Mouse (Mus musculus): ENCODE results near the gene Cabin1.
A peak's percentile ranks its signal among the peaks of the same experiment; 100 is the strongest.

Cabin1 gene

DNA sequence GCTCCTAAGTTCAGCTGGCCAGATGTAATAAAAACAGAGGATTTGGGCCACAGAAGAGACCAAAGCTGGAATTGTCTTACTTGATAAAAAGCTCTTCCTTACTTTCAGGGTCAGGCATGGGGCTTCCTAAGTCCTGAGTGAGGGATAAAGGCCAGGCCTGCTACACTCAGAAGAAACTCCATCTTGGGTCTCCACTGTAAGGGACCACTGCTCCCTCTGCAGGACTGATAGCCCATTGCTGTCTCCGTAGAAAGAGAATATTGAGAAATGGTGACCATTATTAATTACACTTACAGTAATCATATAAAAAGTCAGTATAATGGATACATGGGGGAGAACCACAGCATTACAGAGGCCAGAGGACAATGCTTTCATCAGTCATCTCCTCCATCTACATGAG, 60.6 kb downstream of the Cabin1 start:
- DNase-seq (ENCODE audit: low spot score in 2 of 2), result no peak

DNA sequence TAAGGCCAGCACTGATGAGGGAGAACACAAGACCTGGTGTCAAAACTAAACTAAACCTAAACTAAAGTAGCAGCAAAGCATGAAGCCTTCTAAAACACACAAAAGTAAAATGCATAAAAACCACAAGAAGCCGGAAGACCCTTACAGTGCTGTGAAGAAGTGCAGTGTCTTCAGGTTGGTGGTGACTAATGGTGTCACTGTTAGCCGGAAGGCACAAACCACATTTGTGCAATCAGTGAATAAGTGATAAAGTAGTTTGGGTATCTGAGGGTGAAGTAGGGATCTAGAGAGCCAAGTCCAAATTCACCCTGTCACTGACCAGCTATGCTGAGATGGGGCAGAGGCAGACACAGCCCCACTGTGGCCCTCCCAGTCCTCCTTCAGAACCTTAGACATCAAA, 61.6 kb downstream of the Cabin1 start:
- DNase-seq (ENCODE audit: low spot score in 2 of 2), result no peak

DNA sequence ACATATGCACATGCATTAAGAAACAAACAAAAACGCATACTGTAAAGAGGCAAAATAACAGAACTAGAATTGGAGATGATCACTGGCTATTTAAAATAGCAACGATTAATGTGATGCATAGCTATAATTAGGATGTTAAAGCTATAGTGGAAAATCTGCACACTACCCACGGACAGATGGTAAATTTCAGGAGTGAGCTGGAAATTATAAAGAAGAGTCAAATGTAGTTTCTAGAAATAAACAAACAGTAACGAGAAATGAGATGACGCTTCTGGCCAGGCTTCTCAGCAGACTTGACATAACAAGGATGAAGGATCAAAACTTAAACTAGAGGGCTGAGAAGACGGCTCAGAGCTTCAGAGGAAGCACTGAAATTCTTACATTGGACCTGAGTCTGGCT, 62.9 kb downstream of the Cabin1 start:
- no peak for DNase-seq (ENCODE audit: low spot score in 2 of 2)

DNA sequence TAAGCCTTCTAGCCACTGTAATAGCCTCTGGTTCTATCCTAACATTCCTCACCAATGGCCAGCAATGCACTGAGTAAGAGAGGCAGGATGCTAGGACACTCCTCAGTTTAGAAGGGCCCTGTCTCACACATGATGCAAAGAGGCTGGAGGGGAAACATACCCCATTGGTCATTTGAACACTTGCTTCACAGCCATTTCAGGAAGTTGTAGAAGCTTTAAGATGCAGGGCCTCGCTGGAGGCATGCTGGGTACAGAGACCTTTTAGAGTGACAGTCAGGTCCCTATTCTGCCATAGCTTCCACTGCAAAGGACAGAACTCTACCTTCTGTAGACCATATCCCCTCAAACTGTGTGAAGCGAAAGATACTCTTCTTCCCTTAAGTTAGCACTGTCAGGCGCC, 66.4 kb downstream of the Cabin1 start:
- no peak for DNase-seq (ENCODE audit: low spot score in 2 of 2)

DNA sequence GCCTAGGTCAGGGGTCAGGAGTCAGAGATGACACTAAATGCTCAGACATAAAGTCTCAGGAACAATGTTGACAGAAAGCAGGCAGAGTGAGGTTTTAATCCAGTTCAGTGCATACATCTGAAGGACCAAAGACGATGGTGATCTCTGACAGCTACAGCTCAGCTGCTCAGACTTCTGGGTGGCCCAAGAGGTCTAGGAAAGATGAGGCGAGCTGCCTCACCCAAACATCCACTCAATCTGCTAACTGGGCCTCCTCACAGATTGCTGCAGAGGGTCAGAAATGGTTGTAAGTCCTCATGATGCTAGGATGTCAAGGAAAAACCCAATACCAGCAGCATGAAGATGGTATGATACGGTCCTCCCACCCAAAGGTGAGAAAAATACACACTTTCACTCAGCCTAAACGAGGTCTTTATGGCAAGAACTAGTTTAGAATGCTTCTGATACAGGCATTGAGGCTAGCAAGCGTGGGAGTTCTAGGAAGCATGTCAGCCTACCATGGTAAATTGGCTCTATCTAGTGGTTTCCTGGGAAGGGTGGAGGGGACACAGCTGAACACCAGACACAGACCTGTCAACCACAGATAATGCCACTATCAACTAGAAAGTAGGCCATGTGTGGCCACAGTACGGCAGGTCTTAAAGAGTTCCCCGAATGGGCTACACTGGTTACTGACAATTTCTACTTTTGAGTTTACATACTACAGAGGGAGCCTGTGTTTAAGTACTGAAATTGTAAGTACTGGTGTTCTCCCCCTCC, 67.4 kb downstream of the Cabin1 start:
- no peak for DNase-seq (ENCODE audit: low spot score in 2 of 2)

DNA sequence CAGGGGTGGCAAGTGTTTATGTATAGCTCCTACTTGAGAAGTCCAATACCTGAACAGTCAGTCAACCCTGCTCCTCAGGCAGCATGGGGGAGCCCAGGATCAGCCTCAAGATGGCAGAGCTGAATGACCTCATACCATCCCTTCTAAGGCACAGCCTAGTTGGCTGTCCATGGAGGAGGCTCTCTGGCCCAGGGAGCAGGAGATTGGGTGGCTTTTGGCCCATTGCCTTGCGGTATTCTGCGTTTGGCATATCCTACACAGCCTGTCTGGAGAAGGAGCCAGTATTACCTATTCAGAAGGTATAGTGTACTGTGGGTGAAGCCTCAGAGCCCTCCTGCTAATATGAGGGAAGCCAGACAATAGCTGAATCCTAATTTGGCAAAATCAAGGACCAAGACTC, 68.6 kb downstream of the Cabin1 start:
- no peak for DNase-seq (ENCODE audit: low spot score in 2 of 2)

DNA sequence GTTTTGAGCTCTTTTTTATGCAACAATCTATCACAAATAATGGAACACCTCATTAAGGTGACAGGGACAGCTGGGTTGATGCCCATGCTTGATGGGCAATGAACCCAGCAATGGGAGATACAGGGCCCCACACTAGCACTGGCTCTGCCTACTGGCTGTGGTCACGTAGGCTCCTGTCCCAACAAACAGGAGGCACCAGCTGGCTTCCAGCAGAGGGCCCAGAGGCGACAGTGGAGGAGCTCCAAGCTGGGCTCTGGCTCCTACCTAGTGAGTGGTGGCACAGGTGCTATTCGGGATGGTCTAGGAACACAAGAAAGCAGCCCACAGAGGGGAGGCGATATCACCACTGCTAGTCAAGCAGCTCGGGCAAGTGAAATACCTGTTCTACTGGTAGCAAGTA, 69.1 kb downstream of the Cabin1 start:
- no peak for DNase-seq (ENCODE audit: low spot score in 2 of 2)

DNA sequence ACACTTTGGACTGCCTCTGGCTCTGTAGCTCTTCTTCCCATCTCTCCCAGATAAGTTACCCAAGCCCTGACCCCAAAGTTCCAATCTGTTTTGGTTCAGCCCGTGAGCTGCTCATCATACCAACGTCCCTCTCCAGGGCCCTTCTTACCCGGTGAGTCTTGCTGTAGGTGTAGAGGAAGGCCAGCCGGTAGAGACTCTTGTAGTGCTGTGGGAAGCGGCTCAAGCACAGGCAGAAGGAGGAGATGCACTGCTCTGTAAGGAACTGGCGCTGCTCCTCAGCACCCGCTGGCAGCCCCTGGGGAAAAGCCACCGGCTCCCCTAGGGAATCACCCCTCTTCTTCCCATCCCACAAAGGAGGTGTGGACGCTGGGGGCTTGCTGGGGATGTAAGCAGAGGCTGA, 69.6 kb downstream of the Cabin1 start:
- DNase-seq (ENCODE audit: low spot score in 2 of 2), result no peak

DNA sequence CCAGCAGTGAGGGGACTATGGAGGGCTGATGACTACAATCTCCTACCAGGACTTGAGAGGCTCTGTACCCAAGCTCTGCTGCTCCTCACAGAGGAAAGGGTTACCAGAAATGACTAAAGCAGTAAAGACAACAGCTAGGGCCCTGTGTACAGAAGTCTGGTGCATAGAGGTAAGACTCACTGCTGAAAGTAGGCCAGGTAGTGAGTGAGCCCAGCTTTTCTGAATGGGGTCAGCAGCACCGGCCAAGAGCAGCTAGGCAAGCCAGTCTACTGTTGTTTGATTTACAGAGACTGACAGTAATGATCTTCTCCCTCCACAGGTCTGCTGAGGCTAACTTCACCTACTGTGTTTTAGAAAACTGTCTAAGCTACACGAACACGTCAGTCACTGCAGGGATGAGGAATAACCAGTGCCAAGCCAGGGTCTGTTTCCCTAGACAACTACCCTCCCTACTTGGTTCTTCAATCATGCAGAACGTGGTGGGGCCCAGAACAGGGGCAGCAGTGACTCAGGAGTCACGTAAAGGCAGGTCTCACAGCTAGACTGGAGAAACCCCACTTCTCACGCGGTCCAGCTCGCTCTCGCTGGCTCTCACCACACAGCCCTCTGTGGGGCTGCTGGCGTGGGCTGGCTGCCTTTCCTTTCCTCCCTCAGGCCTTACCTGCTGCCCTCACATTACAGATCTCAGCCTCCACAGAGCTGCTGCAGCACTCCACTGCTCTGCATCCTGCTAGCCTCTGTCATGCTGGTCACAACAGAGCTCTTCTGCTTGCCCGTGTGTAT, 70.5 kb downstream of the Cabin1 start:
- DNase-seq (ENCODE audit: low spot score in 2 of 2), result no peak

DNA sequence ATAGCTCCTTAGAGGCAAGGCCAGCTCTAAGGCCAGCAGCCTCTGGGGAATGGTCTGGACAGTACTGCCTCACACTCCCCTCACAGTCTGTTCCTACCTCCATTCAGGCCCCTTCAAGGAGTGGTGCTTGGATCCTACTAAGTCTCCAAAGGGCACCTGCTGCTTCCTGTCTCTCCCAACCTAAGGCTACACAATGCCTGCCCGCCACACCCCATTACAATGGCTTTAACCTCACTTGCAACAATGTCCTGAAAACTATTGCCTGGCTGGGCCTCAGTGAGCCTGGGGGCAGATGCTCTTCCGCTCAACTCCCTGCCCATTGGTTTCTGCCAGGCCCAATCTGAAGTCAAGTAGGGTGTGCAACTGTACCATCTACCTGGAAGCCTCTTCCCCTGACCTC, 75.5 kb downstream of the Cabin1 start:
- DNase-seq (ENCODE audit: low spot score in 2 of 2), result no peak

DNA sequence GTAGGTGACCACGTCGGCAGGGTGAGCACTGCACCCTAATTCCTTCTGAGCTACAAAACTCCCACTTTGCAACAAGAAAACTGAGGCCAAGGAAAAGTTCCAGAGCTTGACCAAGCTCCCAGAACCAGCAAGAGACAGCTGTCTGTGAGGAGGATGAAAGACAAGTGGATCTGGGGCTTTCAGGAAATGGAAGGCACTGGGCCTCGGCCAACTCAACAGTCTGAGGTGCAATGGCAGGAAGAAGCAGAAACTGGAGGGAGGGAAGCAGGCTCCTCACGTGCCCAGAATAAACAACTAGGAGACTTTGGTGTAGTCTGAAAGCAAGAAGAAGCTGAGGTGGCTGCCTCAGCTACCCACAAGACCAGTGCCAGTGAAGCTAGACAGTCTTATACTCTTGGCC, 77.4 kb downstream of the Cabin1 start:
- no peak for DNase-seq (ENCODE audit: low spot score in 2 of 2)

DNA sequence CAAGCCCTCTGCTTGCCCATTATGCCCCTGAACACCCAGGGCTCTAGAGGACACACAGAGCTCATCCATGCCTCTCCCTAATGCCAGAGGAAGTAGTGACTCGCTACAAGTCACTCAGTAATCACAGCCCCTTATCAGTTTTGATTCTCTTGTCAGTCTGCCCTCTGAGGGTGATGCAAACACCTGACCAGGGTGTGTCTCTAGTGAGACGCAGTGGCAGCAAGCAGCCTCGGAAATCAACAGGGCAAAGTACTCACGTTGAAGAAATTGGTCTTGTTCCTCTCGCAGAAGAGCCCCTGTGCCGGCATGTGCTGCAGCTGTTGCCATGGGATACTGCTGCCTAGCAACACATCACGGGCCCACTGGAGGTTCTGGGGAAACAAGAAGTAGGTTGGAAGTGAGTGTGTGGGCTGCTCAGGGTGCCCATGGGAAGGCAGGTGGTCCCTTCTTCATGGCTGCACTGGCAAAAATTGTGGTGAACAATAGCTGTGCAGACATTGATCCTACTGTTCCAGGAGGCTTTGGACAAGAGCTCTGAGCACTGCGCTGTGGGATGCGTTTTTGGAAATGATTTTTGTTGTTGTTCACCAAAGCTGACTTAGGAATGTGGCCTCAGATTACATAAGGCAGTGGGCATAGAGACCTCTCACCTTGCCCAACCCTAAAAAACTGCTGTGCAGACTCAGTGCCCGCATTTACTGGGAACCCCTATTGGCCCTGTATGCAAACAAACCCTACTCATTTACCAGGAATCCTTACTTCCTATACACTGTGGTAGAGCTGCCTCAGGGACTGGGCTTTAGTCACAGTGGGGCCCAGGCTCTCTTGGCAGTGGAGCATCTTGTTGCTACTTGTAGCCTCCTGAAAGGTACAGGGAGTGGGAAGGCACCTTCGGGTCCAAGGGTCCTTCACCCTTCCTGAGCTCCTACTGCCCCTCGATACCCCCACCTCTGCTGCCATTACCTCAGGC, 79.8 kb downstream of the Cabin1 start:
- DNase-seq (ENCODE audit: low spot score in 2 of 2), result peak; percentile 85 to 86

DNA sequence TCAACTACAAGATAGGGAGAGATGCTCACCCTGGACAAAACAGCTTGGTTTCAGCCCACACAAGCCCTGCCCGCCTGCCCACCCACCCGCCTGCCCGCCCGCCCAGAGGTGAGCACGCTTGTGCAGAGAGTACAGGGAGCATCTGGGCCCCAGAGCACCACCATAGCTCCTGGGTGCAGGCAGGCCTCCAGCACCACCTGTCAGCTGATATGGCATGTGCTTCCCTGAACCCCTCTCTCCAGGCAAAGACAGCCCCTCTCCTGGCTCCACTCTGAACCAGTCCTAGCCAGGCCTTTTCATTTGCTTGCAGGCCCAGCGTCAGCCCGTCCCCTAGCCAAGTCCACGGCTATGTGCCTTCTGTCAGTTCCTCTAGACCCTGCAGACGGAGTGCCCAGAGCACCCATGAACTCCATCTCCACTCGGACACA, 83.6 kb downstream of the Cabin1 start:
- DNase-seq (ENCODE audit: low spot score in 2 of 2), result no peak

DNA sequence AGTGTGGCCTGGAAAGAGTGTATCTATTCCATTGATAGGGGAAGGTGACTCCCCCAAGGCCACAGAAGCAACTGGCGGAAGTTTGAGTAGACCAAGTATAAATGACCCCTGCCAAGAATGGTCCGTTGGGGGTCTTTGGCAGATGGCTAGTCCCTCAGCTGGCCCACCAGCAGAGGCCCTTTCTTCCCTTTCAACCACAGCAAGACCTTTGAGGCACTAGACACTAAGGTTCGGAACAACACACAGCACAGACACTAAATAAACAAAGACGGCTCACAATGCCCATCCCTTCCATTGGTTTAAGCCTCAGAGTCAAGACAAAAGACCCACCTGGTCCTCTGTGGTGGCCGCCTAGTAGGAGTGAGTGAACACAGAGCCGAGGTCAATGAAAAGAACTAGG, 84.9 kb downstream of the Cabin1 start:
- no peak for DNase-seq (ENCODE audit: low spot score in 2 of 2)

DNA sequence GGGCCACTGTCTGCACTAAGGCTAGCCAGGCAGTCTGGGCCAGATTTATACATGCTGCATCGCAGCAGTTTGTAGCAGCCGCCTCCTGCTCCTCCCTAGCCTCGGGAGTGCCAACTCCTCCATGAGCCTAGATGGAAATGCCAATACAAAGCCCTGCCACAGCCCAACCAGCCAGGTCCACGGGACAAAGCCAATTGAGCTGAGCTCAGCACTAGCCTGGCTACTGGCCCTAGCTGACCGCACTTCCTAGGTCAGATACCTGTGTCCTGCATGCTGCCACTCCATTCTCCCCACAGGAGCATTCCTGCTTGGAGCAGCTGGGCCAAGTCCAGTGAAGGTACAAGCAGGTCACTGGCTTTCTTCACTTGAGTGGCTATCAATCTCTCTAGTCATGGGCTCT, 86.2 kb downstream of the Cabin1 start:
- DNase-seq (ENCODE audit: low spot score in 2 of 2), result no peak

DNA sequence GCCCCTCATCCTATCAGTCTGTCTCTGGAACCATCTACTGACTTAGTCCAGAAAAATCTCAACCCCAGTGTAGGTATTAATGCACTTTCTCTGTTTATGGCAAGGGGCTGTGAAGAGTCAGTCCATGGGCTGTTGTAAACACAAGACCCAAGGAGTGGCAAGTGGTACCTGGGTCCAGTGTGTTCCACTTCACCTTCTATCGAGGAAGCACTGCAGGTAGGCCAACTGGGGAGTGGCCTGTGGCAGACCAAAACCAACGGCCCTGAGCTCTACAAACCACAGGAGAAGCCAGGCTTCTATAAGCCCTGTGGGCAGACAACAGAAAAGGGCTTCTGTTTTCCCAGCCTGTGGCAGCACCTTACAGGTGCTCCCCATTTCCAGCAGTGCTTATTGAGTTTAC, 86.6 kb downstream of the Cabin1 start:
- no peak for DNase-seq (ENCODE audit: low spot score in 2 of 2)

DNA sequence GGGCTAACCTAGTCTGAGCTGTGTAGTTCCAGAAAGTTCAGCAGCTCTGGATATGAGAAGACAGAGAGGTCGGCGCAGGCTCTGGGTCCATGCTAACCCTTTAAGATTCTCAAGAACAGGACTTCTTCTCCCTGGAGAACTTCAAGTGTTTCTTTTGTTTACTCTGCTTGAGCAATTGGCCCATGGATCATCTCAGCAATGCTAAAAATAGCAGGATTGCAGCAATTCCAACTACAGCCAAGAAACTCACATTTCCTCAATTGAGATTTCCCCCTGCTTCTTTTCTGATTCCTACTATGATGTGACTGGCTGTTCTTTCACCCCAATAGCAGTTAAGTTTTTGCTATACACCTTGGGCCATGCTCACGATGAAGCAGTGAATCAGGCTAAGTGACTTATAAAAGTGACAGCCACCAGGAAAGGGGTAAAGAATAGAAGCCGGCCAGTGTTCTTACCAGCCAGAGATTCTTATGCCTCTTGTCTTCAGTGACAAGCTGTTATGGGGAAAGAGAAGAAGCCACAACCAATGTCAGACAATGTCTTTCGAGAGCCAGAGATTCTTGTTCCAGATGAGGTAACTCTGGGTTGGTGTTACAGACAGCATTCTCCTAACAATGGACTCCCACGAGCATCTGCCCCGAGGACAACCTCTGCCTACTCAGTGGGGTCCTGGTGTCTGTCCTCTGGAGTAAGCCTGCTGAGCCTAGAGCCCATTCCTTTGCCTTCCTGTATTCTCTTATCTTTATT, 87.1 kb downstream of the Cabin1 start:
- no peak for DNase-seq (ENCODE audit: low spot score in 2 of 2)

DNA sequence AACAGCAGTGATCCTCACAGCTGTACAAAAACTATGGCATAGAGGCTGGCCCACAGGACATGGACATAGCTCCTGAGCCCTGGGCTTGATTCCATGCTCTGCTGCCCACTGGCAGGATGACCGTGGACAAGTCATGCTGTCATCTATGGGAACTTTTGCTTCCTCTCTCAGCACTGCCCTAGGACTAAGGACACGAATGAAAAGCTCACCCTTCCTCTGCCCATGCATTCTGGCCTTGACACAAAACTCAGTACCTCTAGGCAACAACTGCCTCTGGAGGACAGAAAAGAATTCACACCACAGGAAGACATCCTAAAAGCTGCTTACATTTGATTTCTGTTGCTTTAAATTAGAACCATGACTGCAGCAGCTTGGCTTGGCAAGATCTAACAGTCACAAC, 87.9 kb downstream of the Cabin1 start:
- no peak for DNase-seq (ENCODE audit: low spot score in 2 of 2)

DNA sequence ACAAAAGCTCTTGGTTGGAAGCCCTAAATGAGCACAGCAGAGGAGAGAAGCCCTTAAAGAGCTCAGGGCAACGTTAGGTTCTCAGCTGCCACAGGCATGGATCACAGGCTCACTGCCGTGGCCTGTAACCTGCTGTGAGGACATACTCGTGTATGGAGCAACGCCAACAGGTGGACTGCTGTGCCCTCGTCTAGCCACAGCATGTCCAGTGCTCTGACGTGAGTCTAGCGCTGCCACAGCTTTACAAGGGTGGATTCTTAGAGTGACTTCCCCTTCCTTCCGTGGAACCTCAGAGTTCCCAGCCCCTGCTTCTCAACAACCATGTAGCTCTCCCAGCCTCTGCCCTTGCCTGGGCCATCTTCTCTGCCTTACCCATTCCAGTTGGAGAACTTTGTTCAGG, 88.5 kb downstream of the Cabin1 start:
- no peak for DNase-seq (ENCODE audit: low spot score in 2 of 2)

DNA sequence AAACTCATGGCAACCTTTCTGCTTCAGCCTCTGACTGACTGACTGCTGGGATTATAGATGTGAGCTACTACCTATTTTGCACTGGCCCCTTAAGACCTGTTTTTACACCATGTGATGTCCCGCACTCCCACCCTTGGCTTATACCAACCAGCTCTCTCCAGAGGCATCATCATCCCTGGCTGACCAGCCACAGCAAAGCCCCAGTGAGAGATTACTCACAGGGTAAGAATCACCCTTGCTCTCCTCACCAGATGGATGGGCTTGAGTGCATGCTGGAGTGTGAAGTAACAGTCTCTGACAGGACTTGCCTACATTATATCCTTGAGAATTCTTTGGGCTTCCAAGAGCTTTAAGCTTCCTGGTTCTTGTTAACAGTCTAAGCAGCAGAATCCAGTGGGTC, 94.2 kb downstream of the Cabin1 start:
- DNase-seq (ENCODE audit: low spot score in 2 of 2), result no peak

DNA sequence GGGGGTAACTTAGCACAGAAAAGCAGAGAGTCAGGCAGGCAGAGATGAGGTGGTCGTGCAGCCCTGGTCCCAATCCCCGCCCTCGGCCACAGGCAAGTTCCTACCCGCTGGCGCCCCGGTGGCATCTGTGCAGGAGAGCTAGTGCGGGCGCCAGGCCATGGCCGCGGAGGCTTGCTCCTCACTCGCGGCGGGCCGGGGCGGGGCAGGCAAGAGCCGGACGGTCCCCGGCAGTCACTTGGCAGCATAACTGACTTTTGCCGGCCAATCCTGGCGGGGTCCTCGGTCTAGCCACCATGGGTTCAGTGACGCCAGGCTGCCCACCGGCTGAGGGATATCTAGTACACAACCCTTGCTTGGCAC, 96.2 kb downstream of the Cabin1 start:
- peak; percentile 47 to 50 for DNase-seq (ENCODE audit: low spot score in 2 of 2)
